Mouse (Mus musculus) midbrain, embryonic 13.5 days (tissue): ENCODE measurements around the gene Sh3tc1. TPM values are rescaled to one million over a fixed set of nuclear protein-coding genes. Genes with fewer than 3 reads are reported as not detected.

Experiments
- ATAC-seq: fragments of 200-750 bp; cut with Nextera tagmentation; 2 replicates; pipeline ENCODE4 v1.8.0; 2017; ENCODE audit warnings: mild to moderate bottlenecking, moderate TSS enrichment, moderate library complexity
- H3K27ac ChIP-seq: fragments of 300-500 bp; sonication (generic); 2 replicates; pipeline ENCODE4 v1.5.1; 2015; ENCODE audit warnings: inconsistent platforms, mild to moderate bottlenecking, moderate library complexity
- H3K27me3 ChIP-seq: fragments of 300-500 bp; sonication (generic); 2 replicates; pipeline ENCODE4 v1.6.1; 2015; ENCODE audit warnings: mild to moderate bottlenecking, inconsistent platforms
- H3K36me3 ChIP-seq: fragments of 300-500 bp; sonication (generic); 2 replicates; pipeline ENCODE4 v1.6.1; 2015; ENCODE audit warnings: mild to moderate bottlenecking, inconsistent platforms
- H3K4me1 ChIP-seq: fragments of 300-500 bp; sonication (generic); replicated peaks from 2 replicates; pipeline ENCODE4 v1.6.1; 2015; ENCODE audit warnings: inconsistent platforms
- H3K4me2 ChIP-seq: fragments of 300-500 bp; sonication (generic); replicated peaks from 2 replicates; pipeline ENCODE4 v1.6.1; 2015; ENCODE audit warnings: moderate library complexity, mild to moderate bottlenecking, inconsistent platforms
- H3K4me3 ChIP-seq: fragments of 300-500 bp; sonication (generic); replicated peaks from 2 replicates; pipeline ENCODE4 v1.5.1; 2015; ENCODE audit warnings: mild to moderate bottlenecking, inconsistent platforms
- H3K9ac ChIP-seq: fragments of 300-500 bp; sonication (generic); replicated peaks from 2 replicates; pipeline ENCODE4 v1.6.1; 2015; ENCODE audit warnings: mild to moderate bottlenecking, inconsistent platforms
- H3K9me3 ChIP-seq: fragments of 300-500 bp; sonication (generic); 2 replicates; pipeline ENCODE4 v1.6.1; 2016; ENCODE audit warnings: mild to moderate bottlenecking, inconsistent platforms
- WGBS: fragments of 180-500 bp; shearing (Covaris S2); methylation state at CpG from one replicate; pipeline ENCODE4 v1.1.7; 2015; 5-methylcytosine and 5-hydroxymethylcytosine counted together
- polyA plus RNA-seq: library from polyadenylated mRNA; unstranded; fragments of >200 nt; fragmentation: Nextera tagmentation; extraction: Ambion mirVana; gene quantifications from 2 replicates; pipeline ENCODE4 v1.2.1, GENCODE M21; 2015

Sh3tc1 gene
- polyA plus RNA-seq, 1 experiment from 2014 or later: 3.8 TPM

- Histone ChIP-seq H3K4me3 (no peak overlapping the region), H3K9ac (no peak overlapping the region), H3K27me3 (peaks cover 9% of the 10 kb centered on the region; the same call in 1 of the 2 replicates), H3K9me3 (no peaks in the 10 kb centered on the region), H3K27ac (no peak overlapping the region), H3K4me1 (no peaks in the 10 kb centered on the region), H3K36me3 (no peaks in the 10 kb centered on the region), H3K4me2 (no peak overlapping the region)
- WGBS: 43% methylated on average over 1 of the region's 1 CpGs
- ATAC-seq: no peak
These were observed 67.2 kb downstream of the Sh3tc1 start for GRCm38 (mm10) chr5:35672581-35672980.

GRCm38 (mm10) chr5:35671474-35671891, 68.3 kb downstream of the Sh3tc1 start:
- Histone ChIP-seq H3K36me3 (no peaks in the 10 kb centered on the region), H3K27ac (no peak overlapping the region), H3K4me3 (no peak overlapping the region), H3K9me3 (no peaks in the 10 kb centered on the region), H3K9ac (no peak overlapping the region), H3K4me1 (no peaks in the 10 kb centered on the region), H3K27me3 (no peaks in the 10 kb centered on the region), H3K4me2 (no peak overlapping the region)
- 78% methylated on average over 9 of the region's 9 CpGs for WGBS
- ATAC-seq: no peak

GRCm38 (mm10) chr5:35670412-35670801, 69.4 kb downstream of the Sh3tc1 start:
- Histone ChIP-seq H3K9ac (no peak overlapping the region), H3K36me3 (no peaks in the 10 kb centered on the region), H3K4me1 (no peaks in the 10 kb centered on the region), H3K27me3 (no peaks in the 10 kb centered on the region), H3K27ac (no peak overlapping the region), H3K9me3 (no peaks in the 10 kb centered on the region), H3K4me2 (no peak overlapping the region), H3K4me3 (no peak overlapping the region)
- WGBS: 68% methylated on average over 6 of the region's 6 CpGs
- ATAC-seq: no peak

GRCm38 (mm10) chr5:35669747-35670411, 69.9 kb downstream of the Sh3tc1 start:
- H3K4me2 ChIP-seq: no peak overlapping the region
- no peaks in the 10 kb centered on the region for H3K4me1 ChIP-seq
- H3K27me3 ChIP-seq: no peaks in the 10 kb centered on the region
- H3K9ac ChIP-seq: no peak overlapping the region
- no peak overlapping the region for H3K27ac ChIP-seq
- H3K36me3 ChIP-seq: no peaks in the 10 kb centered on the region
- ATAC-seq: no peak
- H3K4me3 ChIP-seq: no peak overlapping the region
- 32% methylated on average over 11 of the region's 11 CpGs for WGBS
- H3K9me3 ChIP-seq: no peaks in the 10 kb centered on the region

GRCm38 (mm10) chr5:35666152-35666551, 73.6 kb downstream of the Sh3tc1 start:
- Histone ChIP-seq H3K9ac (no peak overlapping the region), H3K27me3 (no peaks in the 10 kb centered on the region), H3K9me3 (no peaks in the 10 kb centered on the region), H3K4me2 (no peak overlapping the region), H3K4me1 (no peaks in the 10 kb centered on the region), H3K4me3 (no peak overlapping the region), H3K36me3 (no peaks in the 10 kb centered on the region), H3K27ac (no peak overlapping the region)
- no peak for ATAC-seq
- 94% methylated on average over 7 of the region's 7 CpGs for WGBS

- H3K4me1 ChIP-seq: no peaks in the 10 kb centered on the region
- H3K4me2 ChIP-seq: no peak overlapping the region
- H3K27ac ChIP-seq: no peak overlapping the region
- WGBS: 82% methylated on average over 9 of the region's 9 CpGs
- H3K27me3 ChIP-seq: no peaks in the 10 kb centered on the region
- H3K4me3 ChIP-seq: no peak overlapping the region
- no peak overlapping the region for H3K9ac ChIP-seq
- no peaks in the 10 kb centered on the region for H3K9me3 ChIP-seq
- no peaks in the 10 kb centered on the region for H3K36me3 ChIP-seq
- ATAC-seq: no peak
These were observed 77.7 kb downstream of the Sh3tc1 start for GRCm38 (mm10) chr5:35662021-35662545.

GRCm38 (mm10) chr5:35661210-35661609, 78.6 kb downstream of the Sh3tc1 start:
- Histone ChIP-seq H3K4me2 (no peak overlapping the region), H3K9ac (no peak overlapping the region), H3K36me3 (no peaks in the 10 kb centered on the region), H3K4me1 (no peaks in the 10 kb centered on the region), H3K27ac (no peak overlapping the region), H3K4me3 (no peak overlapping the region), H3K9me3 (no peaks in the 10 kb centered on the region), H3K27me3 (no peaks in the 10 kb centered on the region)
- ATAC-seq: no peak
- 77% methylated on average over 6 of the region's 6 CpGs for WGBS

GRCm38 (mm10) chr5:35659503-35659902, 80.3 kb downstream of the Sh3tc1 start:
- H3K4me2 ChIP-seq: no peak overlapping the region
- H3K4me1 ChIP-seq: no peaks in the 10 kb centered on the region
- H3K9me3 ChIP-seq: no peaks in the 10 kb centered on the region
- no peak for ATAC-seq
- no peak overlapping the region for H3K9ac ChIP-seq
- H3K27me3 ChIP-seq: no peaks in the 10 kb centered on the region
- no peak overlapping the region for H3K27ac ChIP-seq
- H3K36me3 ChIP-seq: no peaks in the 10 kb centered on the region
- WGBS: 58% methylated on average over 3 of the region's 3 CpGs
- no peak overlapping the region for H3K4me3 ChIP-seq

GRCm38 (mm10) chr5:35655753-35656485, 83.9 kb downstream of the Sh3tc1 start:
- no peaks in the 10 kb centered on the region for H3K27me3 ChIP-seq
- WGBS: 91% methylated on average over 10 of the region's 10 CpGs
- no peak for ATAC-seq

GRCm38 (mm10) chr5:35653743-35654395, 85.9 kb downstream of the Sh3tc1 start:
- Histone ChIP-seq H3K4me1 (no peaks in the 10 kb centered on the region), H3K4me3 (no peak overlapping the region), H3K27me3 (no peaks in the 10 kb centered on the region), H3K9ac (no peak overlapping the region), H3K27ac (no peak overlapping the region), H3K9me3 (no peaks in the 10 kb centered on the region), H3K4me2 (no peak overlapping the region), H3K36me3 (no peaks in the 10 kb centered on the region)
- WGBS: 82% methylated on average over 9 of the region's 9 CpGs
- ATAC-seq: no peak

More at GRCm38 (mm10) chr5:35655753-35656485, 83.9 kb downstream of the Sh3tc1 start:
- no peaks in the 10 kb centered on the region for H3K4me1 ChIP-seq
- H3K9ac ChIP-seq: no peak overlapping the region
- H3K4me2 ChIP-seq: no peak overlapping the region
- H3K36me3 ChIP-seq: no peaks in the 10 kb centered on the region
- H3K9me3 ChIP-seq: no peaks in the 10 kb centered on the region
- H3K4me3 ChIP-seq: no peak overlapping the region
- no peak overlapping the region for H3K27ac ChIP-seq

GRCm38 (mm10) chr5:35652872-35653271, 86.9 kb downstream of the Sh3tc1 start:
- no peak for ATAC-seq
- no peak overlapping the region for H3K4me2 ChIP-seq
- H3K9me3 ChIP-seq: no peaks in the 10 kb centered on the region
- no peaks in the 10 kb centered on the region for H3K36me3 ChIP-seq
- no peak overlapping the region for H3K27ac ChIP-seq
- no peaks in the 10 kb centered on the region for H3K4me1 ChIP-seq
- H3K9ac ChIP-seq: no peak overlapping the region
- H3K4me3 ChIP-seq: no peak overlapping the region
- 89% methylated on average over 13 of the region's 13 CpGs for WGBS
- H3K27me3 ChIP-seq: no peaks in the 10 kb centered on the region

GRCm38 (mm10) chr5:35652319-35652718, 87.5 kb downstream of the Sh3tc1 start:
- H3K27me3 ChIP-seq: no peaks in the 10 kb centered on the region
- H3K4me2 ChIP-seq: no peak overlapping the region
- H3K4me3 ChIP-seq: no peak overlapping the region
- no peaks in the 10 kb centered on the region for H3K4me1 ChIP-seq
- no peak for ATAC-seq
- no peak overlapping the region for H3K9ac ChIP-seq
- H3K36me3 ChIP-seq: no peaks in the 10 kb centered on the region
- no peak overlapping the region for H3K27ac ChIP-seq
- H3K9me3 ChIP-seq: no peaks in the 10 kb centered on the region
- 82% methylated on average over 3 of the region's 3 CpGs for WGBS
